Mouse (Mus musculus): ENCODE measurements around the gene Sass6. TPM values are rescaled to one million over a fixed set of nuclear protein-coding genes. Genes with fewer than 3 reads are reported as not detected.
A peak's percentile ranks its signal among the peaks of the same experiment; 100 is the strongest.

Gene Sass6
- total and polyA plus RNA-seq, 2 experiments from 2014 or later = 7.7 to 9.6 TPM

DNA sequence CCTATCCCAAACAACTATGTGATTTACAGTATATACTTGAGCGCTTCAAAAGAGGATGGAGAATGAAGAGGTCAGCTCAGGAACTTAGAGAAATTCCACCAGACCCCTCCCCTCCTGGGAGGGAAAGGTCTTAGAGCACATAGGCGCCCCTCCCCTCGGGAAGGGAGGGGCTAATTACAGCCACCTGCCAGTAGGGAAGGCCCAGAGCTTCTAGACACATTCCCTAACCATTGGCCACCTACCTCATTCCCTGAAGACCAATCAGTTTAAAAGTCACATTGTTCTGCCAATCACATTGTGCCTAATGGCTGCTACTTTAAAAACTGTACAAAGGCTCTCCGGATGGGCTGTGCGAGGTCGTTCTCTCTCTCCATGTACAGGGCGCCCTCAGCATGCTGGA lies 27.9 kb downstream of the Sass6 start:
- TF ChIP-seq CTCF (IDR thresholded peaks at IDR 0.05; ENCODE audit: low read depth) = no peak
- no peak for ATAC-seq
- H3K36me3 ChIP-seq (ENCODE audit: insufficient read depth, low read length) = no peaks in the 10 kb centered on the region; the same call in 1 of the 2 replicates
- no peak overlapping the region for H3K27ac ChIP-seq
- no peak overlapping the region for H3K4me2 ChIP-seq (ENCODE audit: low read depth, low read length)
- no peak for DNase-seq (ENCODE audit: low spot score)
- 95% methylated on average over 7 of the region's 7 CpGs for WGBS
- H3K27me3 ChIP-seq (ENCODE audit: insufficient read depth, low read length) = no peaks in the 10 kb centered on the region
- H3K4me3 ChIP-seq (ENCODE audit: low read length) = no peak overlapping the region
- no peaks in the 10 kb centered on the region for H3K4me1 ChIP-seq (ENCODE audit: insufficient read depth, low read length)
- H3K9me3 ChIP-seq (ENCODE audit: low read length) = no peaks in the 10 kb centered on the region
- H3K9ac ChIP-seq (replicated peaks; ENCODE audit: low read length) = no peak overlapping the region

DNA sequence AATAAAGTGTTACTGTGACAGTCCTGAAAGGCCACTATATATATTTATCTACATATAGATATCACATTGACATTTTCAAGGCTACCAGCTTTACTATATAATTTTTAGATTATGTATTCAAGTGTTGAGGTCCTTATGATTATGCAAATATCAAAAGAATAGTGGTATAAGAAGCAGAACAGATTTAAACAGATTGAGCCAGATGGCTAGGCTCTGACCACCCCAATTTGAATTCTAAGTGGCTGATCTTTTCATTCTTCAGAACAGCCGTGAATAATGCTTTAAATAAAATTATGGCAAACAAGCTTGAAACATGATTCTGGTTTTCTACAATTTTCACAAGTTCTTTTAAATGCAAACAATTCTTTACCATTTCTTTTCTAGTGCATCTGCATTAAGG lies 36.7 kb downstream of the Sass6 start:
- Histone ChIP-seq H3K9me3 (ENCODE audit: low read length) (no peaks in the 10 kb centered on the region), H3K27ac (no peak overlapping the region), H3K36me3 (ENCODE audit: insufficient read depth, low read length) (peaks cover 32% of the 10 kb centered on the region), H3K4me1 (ENCODE audit: insufficient read depth, low read length) (no peaks in the 10 kb centered on the region), H3K4me2 (ENCODE audit: low read depth, low read length) (no peak overlapping the region), H3K9ac (replicated peaks; ENCODE audit: low read length) (no peak overlapping the region), H3K27me3 (ENCODE audit: insufficient read depth, low read length) (no peaks in the 10 kb centered on the region), H3K4me3 (ENCODE audit: low read length) (no peak overlapping the region)
- WGBS = 55% methylated on average over 1 of the region's 1 CpGs
- DNase-seq (ENCODE audit: low spot score) = no peak
- no peak for ATAC-seq
- no peak for TF ChIP-seq CTCF (IDR thresholded peaks at IDR 0.05; ENCODE audit: low read depth)

DNA sequence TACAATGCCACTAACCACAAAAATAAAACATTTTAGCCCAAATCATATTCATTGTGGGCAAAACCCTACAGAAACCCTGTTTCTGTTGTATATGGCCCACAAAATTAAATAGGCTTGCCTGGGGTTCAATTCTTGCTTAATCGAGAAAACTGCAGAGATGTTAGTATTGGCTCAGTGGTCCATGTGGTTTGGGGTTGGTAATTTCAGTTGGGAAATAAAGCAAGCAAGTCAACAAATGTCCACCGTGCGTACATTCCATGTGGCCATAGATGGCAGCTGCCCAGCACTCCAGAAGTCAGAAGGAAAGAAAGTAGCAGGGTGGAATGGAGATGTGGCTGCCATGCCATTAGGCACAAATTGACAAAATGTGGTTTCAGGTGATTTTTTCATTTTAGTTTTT lies 38.2 kb downstream of the Sass6 start:
- Histone ChIP-seq H3K4me3 (ENCODE audit: low read length) (no peak overlapping the region), H3K4me2 (ENCODE audit: low read depth, low read length) (no peak overlapping the region), H3K27me3 (ENCODE audit: insufficient read depth, low read length) (no peaks in the 10 kb centered on the region), H3K36me3 (ENCODE audit: insufficient read depth, low read length) (peaks cover 41% of the 10 kb centered on the region), H3K4me1 (ENCODE audit: insufficient read depth, low read length) (no peaks in the 10 kb centered on the region), H3K9me3 (ENCODE audit: low read length) (no peaks in the 10 kb centered on the region), H3K9ac (replicated peaks; ENCODE audit: low read length) (no peak overlapping the region), H3K27ac (no peak overlapping the region)
- 91% methylated on average over 3 of the region's 3 CpGs for WGBS
- ATAC-seq (no peak), DNase-seq (ENCODE audit: low spot score) (no peak)
- TF ChIP-seq CTCF (IDR thresholded peaks at IDR 0.05; ENCODE audit: low read depth) = no peak

DNA sequence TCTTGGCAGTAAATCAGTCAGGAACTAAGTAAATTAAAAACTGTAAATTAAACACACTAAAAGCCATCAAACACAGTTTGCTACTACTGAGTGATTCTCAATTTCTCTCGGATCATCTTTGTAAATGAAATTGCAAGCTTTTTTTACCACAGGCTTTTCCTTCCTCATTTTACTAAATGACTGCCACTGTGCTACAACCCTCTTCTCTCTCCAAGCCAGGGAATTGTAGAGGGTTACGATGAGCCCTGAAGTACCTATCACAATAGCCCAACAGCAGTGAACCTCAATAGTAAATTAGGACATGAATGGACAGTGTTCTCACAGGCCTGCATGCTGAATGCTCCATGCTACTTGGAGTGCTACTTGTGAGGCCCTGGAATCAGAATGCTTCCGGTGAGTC lies 39.3 kb downstream of the Sass6 start:
- DNase-seq (ENCODE audit: low spot score) (no peak), ATAC-seq (no peak)
- Histone ChIP-seq H3K36me3 (ENCODE audit: insufficient read depth, low read length) (peaks cover 47% of the 10 kb centered on the region), H3K4me2 (ENCODE audit: low read depth, low read length) (no peak overlapping the region), H3K9me3 (ENCODE audit: low read length) (no peaks in the 10 kb centered on the region), H3K4me3 (ENCODE audit: low read length) (no peak overlapping the region), H3K27me3 (ENCODE audit: insufficient read depth, low read length) (no peaks in the 10 kb centered on the region), H3K9ac (replicated peaks; ENCODE audit: low read length) (no peak overlapping the region), H3K4me1 (ENCODE audit: insufficient read depth, low read length) (no peaks in the 10 kb centered on the region), H3K27ac (no peak overlapping the region)
- no peak for TF ChIP-seq CTCF (IDR thresholded peaks at IDR 0.05; ENCODE audit: low read depth)
- 89% methylated on average over 3 of the region's 3 CpGs for WGBS

DNA sequence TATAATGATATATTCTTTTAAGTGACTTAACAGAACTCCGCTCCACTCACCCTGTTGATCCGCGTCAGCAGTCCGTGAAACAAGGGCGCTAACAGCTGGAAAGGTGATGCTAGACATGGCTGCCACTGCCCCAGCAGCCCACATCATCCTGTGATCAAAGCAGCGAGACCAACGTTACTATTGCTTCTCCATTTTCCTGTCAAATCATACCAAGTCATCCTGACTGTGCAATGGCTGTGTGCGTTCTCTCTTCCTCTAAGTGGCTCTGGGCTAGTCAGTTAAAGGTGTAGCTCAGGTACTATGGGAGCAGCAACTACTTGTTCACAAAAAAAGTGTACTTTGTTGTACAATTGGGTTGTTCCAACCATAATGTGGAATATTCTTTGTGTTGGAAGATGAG lies 40.1 kb downstream of the Sass6 start:
- Histone ChIP-seq H3K4me3 (ENCODE audit: low read length) (no peak overlapping the region), H3K36me3 (ENCODE audit: insufficient read depth, low read length) (peaks cover 49% of the 10 kb centered on the region), H3K27me3 (ENCODE audit: insufficient read depth, low read length) (no peaks in the 10 kb centered on the region), H3K4me2 (ENCODE audit: low read depth, low read length) (no peak overlapping the region), H3K4me1 (ENCODE audit: insufficient read depth, low read length) (no peaks in the 10 kb centered on the region), H3K9me3 (ENCODE audit: low read length) (no peaks in the 10 kb centered on the region), H3K27ac (no peak overlapping the region), H3K9ac (replicated peaks; ENCODE audit: low read length) (no peak overlapping the region)
- no peak for ATAC-seq
- no peak for DNase-seq (ENCODE audit: low spot score)
- TF ChIP-seq CTCF (IDR thresholded peaks at IDR 0.05; ENCODE audit: low read depth) = no peak
- 94% methylated on average over 8 of the region's 8 CpGs for WGBS

DNA sequence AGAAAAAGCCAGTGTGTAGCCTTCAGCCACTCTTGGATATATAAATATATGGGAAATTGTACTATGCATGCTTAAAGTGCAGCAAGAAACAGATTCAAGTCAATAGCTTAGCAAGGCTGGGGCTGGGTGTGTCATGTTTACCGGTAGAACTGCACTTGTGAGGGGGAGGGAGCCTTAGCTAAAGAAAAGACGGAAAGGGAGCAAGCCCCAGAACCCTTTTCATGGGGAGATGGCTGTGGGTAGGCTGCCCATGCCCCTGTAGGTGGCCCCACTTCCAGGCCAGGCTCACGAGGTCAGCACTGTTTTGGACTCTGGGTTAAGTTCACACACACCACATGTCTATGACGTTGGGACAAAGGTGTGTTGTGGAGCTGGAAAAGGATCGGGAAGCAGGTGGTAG lies 41.0 kb downstream of the Sass6 start:
- Histone ChIP-seq H3K9ac (replicated peaks; ENCODE audit: low read length) (no peak overlapping the region), H3K9me3 (ENCODE audit: low read length) (no peaks in the 10 kb centered on the region), H3K27ac (no peak overlapping the region), H3K27me3 (ENCODE audit: insufficient read depth, low read length) (no peaks in the 10 kb centered on the region), H3K4me3 (ENCODE audit: low read length) (no peak overlapping the region), H3K36me3 (ENCODE audit: insufficient read depth, low read length) (peaks cover 56% of the 10 kb centered on the region), H3K4me1 (ENCODE audit: insufficient read depth, low read length) (no peaks in the 10 kb centered on the region), H3K4me2 (ENCODE audit: low read depth, low read length) (no peak overlapping the region)
- ATAC-seq (0 out of 2 replicates have a peak, but pooled peaks have one; percentile 7), DNase-seq (ENCODE audit: low spot score) (no peak)
- TF ChIP-seq CTCF (IDR thresholded peaks at IDR 0.05; ENCODE audit: low read depth) = no peak
- WGBS = 53% methylated on average over 5 of the region's 5 CpGs

DNA sequence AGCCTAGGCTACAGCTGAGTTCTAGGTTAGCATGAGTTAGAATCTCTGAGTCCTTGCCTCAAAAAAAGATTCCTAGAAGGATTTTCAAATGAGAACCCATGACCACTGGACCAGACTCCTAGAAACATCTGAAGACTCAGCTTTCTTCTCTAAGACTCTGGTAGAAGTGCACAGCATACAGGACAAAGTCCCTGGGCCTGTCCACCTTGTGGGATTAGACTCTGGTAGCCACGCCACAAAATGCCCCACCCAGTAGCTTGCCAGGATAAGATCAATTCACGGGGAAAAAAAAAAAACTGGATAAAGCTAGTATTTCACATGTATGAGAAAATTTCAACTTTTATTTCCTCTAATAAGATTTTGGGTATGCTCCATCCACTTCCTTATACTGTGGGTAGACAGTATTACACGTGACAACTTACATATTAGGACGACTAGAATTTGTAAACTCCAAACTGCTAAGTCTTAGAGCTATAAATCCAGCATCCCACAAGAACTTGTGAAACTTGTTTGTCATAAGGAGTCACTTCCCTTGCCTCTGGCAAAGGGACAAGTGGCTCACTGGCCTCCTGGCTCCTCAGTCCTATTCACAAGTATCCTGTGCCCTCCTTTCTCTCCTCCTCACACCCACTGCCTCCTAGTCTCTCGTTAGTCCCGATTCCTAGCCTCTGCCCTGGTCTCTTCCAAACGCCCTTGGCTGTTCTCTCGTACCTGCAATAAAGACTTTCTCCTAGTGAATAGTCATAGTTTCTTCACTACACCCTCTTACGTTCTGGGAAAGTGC lies 43.1 kb downstream of the Sass6 start:
- H3K27me3 ChIP-seq (ENCODE audit: insufficient read depth, low read length) = no peaks in the 10 kb centered on the region
- 89% methylated on average over 9 of the region's 9 CpGs for WGBS
- H3K4me3 ChIP-seq (ENCODE audit: low read length) = no peak overlapping the region

More for the DNA sequence above, 43.1 kb downstream of the Sass6 start:
- Histone ChIP-seq H3K4me1 (ENCODE audit: insufficient read depth, low read length) (no peaks in the 10 kb centered on the region), H3K36me3 (ENCODE audit: insufficient read depth, low read length) (peaks cover 68% of the 10 kb centered on the region), H3K4me2 (ENCODE audit: low read depth, low read length) (no peak overlapping the region), H3K27ac (no peak overlapping the region), H3K9ac (replicated peaks; ENCODE audit: low read length) (no peak overlapping the region), H3K9me3 (ENCODE audit: low read length) (no peaks in the 10 kb centered on the region)
- ATAC-seq = no peak
- TF ChIP-seq CTCF (IDR thresholded peaks at IDR 0.05; ENCODE audit: low read depth) = no peak
- no peak for DNase-seq (ENCODE audit: low spot score)
